Mouse (Mus musculus) neural tube, embryonic 12.5 days (tissue): Measurements from ENCODE around the gene Atxn1. TPM values are rescaled to one million over a fixed set of nuclear protein-coding genes. Genes with fewer than 3 reads are reported as not detected.

Source experiments
- ATAC-seq: fragments of 200-750 bp; cut with Nextera tagmentation; 2 replicates; pipeline ENCODE4 v1.8.0; 2017; ENCODE audit warnings: low read depth, mild to moderate bottlenecking, moderate TSS enrichment, moderate library complexity; ENCODE audit not compliant: low FRiP score
- H3K27ac ChIP-seq: fragments of 300-500 bp; sonication (generic); 2 replicates; pipeline ENCODE4 v1.5.1; 2016
- H3K27me3 ChIP-seq: fragments of 300-500 bp; sonication (generic); replicated peaks from 2 replicates; pipeline ENCODE4 v1.6.1; 2016; ENCODE audit warnings: mild to moderate bottlenecking
- H3K36me3 ChIP-seq: fragments of 300-500 bp; sonication (generic); 2 replicates; pipeline ENCODE4 v1.6.1; 2016; ENCODE audit warnings: mild to moderate bottlenecking
- H3K4me1 ChIP-seq: fragments of 300-500 bp; sonication (generic); 2 replicates; pipeline ENCODE4 v1.6.1; 2016
- H3K4me2 ChIP-seq: fragments of 300-500 bp; sonication (generic); replicated peaks from 2 replicates; pipeline ENCODE4 v1.6.1; 2016; ENCODE audit warnings: mild to moderate bottlenecking
- H3K4me3 ChIP-seq: fragments of 300-500 bp; sonication (generic); 2 replicates; pipeline ENCODE4 v1.5.1; 2016
- H3K9ac ChIP-seq: fragments of 300-500 bp; sonication (generic); 2 replicates; pipeline ENCODE4 v1.6.1; 2016; ENCODE audit warnings: mild to moderate bottlenecking
- H3K9me3 ChIP-seq: fragments of 300-500 bp; sonication (generic); 2 replicates; pipeline ENCODE4 v1.6.1; 2016; ENCODE audit warnings: mild to moderate bottlenecking
- WGBS: fragments of 180-500 bp; shearing (Covaris S2); methylation state at CpG from one replicate; pipeline ENCODE4 v1.1.7; 2016; 5-methylcytosine and 5-hydroxymethylcytosine counted together
- polyA plus RNA-seq: library from polyadenylated mRNA; unstranded; fragments of >200 nt; fragmentation: Nextera tagmentation; extraction: Ambion mirVana; gene quantifications from 2 replicates; pipeline ENCODE4 v1.2.1, GENCODE M21; 2016

The Atxn1 gene
- polyA plus RNA-seq, 1 experiment from 2014 or later: 3.4 TPM

DNA sequence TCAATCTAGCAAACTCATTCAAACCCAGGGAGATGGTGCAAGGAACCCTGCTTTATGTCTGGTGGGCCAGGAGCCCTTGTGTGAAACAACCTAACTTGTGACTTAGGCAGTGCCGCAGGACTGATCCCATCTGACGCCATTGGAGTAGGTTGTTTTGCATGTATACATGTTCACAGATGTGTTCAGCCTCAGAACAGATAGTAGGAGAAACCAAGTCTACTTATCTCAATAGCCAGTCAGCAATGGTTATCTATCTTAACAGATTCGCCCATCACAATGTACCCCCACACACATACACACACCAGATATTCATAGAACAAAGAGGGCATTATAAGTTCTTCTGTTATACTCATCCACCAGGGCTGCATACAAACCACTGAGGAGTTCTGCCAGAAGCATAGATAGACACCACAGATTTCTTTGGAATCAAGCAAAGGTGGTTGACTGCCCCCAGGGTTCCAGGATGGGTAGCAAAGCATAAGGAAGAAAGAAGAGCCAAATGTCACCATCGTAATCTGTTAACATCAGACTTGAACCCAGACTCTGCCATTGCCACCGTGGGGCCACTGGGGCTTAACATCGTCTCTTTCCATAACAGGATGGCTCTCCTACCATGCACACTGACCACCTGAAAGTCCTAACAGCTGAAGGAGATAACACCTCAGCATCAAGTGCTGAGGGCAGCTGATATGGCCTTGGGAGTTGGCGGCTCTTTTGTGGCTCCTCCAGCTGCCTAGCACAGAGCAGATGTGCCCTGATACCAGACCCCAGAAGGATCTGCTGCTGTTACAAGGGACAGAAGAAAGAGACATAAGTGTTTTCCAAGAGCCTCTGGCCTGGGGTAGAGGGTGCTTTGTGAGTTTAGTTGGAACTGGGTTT is 115.4 kb downstream of the Atxn1 start:
- Histone ChIP-seq H3K9ac (no peak overlapping the region), H3K4me2 (no peak overlapping the region), H3K9me3 (no peaks in the 10 kb centered on the region), H3K27me3 (no peaks in the 10 kb centered on the region), H3K36me3 (no peaks in the 10 kb centered on the region), H3K4me1 (no peaks in the 10 kb centered on the region), H3K27ac (no peak overlapping the region), H3K4me3 (no peak overlapping the region)
- whole genome bisulfite sequencing: 93% methylated on average over 7 of the region's 7 CpGs
- no peak for ATAC-seq

DNA sequence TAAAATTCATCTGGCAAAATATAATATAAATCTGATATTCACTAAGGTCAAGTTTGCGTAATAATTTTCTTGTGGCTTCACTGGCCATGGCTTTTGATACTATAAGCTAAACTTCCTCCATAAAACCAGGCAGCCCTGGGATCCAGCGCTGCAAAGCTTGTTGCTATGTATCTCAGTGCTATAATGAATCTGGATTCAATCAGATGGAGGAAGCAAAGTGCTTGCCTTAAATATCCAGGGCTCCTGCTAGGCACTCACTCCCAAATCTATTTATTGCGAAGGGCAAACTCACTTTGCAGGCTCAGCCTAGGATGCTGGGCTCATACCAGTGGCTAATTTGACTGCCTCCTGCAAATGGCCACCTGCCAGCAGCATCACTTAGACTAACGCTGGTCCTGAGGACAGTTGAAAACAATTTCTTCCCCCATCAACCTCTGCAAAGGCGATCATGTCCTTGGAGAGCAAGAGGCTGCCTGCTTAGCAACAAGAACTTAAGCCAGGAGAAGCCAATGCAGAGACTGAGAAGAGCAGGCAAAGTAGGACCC is 122.2 kb downstream of the Atxn1 start:
- H3K4me2 ChIP-seq: no peak overlapping the region
- no peaks in the 10 kb centered on the region for H3K27me3 ChIP-seq
- H3K9ac ChIP-seq: no peak overlapping the region
- H3K27ac ChIP-seq: no peak overlapping the region
- no peaks in the 10 kb centered on the region for H3K9me3 ChIP-seq
- no peaks in the 10 kb centered on the region for H3K36me3 ChIP-seq
- H3K4me1 ChIP-seq: no peaks in the 10 kb centered on the region
- no peak overlapping the region for H3K4me3 ChIP-seq
- 74% methylated on average over 5 of the region's 5 CpGs for WGBS
- no peak for ATAC-seq

DNA sequence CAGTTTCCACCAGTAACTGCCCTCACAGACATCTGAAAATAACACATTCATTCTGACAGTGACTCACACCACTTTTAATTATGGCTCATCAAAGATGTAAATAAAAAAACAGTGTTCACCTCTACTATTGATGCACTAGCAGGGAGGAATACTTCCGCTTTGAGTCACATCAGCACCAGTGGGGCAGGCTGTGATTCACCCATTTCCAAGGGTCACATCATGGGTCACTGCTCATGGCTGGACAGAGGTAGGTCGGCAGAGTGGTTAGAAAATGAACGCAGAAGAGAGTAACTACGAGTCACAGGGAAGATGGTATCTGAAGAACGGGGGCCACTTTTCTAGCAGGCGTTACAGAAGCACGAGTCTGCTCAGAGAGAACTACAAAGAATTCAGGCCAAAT is 124.9 kb downstream of the Atxn1 start:
- 76% methylated on average over 7 of the region's 7 CpGs for WGBS
- no peak for ATAC-seq
- H3K4me1 ChIP-seq: 0 out of 2 replicates have a peak, but pooled peaks cover 4% of the 10 kb centered on the region
- H3K9me3 ChIP-seq: no peaks in the 10 kb centered on the region
- H3K4me2 ChIP-seq: no peak overlapping the region
- no peaks in the 10 kb centered on the region for H3K36me3 ChIP-seq
- H3K4me3 ChIP-seq: no peak overlapping the region
- H3K27me3 ChIP-seq: no peaks in the 10 kb centered on the region
- no peak overlapping the region for H3K9ac ChIP-seq
- no peak overlapping the region for H3K27ac ChIP-seq

DNA sequence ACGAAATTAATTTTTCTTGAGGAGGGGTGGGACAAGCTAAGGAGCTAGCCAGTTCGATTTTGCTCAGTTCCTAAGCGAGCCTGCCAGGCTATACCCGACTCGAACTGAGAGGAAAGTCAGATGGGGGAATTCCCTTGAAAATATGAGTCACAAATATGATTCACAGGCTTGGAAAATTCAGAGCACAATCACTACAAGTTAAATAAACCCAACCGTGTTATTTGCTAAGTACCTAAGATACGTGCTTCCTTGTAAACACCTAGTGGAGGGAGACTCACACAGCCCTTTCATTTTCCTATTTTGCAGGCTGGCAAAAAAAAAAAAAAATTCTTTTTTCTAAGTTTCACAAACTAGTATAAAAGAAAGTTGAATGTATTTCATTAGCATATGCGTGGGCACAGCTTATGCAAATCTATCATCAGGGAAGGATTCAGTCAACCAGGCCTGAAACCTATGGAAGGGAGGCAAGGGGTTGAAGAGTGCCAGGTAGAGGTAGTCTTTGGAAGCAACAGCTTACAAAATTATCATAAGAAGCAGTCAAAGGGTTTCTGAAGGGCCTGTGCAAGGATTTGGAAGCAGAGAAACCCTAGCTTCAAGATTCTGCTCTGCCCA is 127.1 kb downstream of the Atxn1 start:
- 0 out of 2 replicates have a peak, but pooled peaks cover 4% of the 10 kb centered on the region for H3K4me1 ChIP-seq
- no peak for ATAC-seq
- no peaks in the 10 kb centered on the region for H3K9me3 ChIP-seq
- H3K27me3 ChIP-seq: no peaks in the 10 kb centered on the region
- 95% methylated on average over 8 of the region's 8 CpGs for WGBS
- no peak overlapping the region for H3K4me2 ChIP-seq
- no peak overlapping the region for H3K4me3 ChIP-seq
- H3K9ac ChIP-seq: no peak overlapping the region
- H3K36me3 ChIP-seq: no peaks in the 10 kb centered on the region
- H3K27ac ChIP-seq: no peak overlapping the region

DNA sequence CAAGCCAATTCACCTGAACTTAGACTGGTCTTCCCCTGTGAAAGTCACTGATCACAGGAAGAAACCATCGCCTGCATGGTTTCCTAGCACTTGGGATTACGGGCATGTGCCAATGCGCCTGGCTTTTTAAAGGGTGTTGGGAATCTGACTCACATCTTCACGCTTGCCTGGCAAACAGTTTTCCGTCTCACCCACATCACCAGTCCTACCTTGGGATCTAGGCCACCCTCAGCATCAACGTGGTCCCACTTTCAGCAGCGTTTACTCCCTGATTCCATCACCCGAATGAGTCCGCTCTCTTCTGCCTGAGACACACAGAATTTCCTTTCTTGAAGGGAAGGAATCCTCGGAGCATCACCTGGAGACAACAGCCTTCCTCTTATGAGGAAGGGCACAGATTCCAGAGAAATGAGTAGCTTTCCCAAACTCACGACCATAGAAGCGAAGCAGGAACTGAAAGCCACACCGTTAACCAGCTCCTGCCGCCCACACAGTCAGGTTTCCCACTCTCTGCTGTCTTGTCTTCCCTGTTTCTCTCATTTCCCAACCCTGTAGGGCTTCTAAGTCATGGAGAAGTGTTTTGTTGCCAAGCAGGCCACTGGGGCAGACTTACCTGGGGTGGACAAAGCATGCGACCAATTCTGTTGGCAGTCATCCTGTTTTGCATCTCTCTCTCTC is 128.3 kb downstream of the Atxn1 start:
- ATAC-seq: no peak
- WGBS: 91% methylated on average over 15 of the region's 15 CpGs
- no peak overlapping the region for H3K27ac ChIP-seq
- no peaks in the 10 kb centered on the region for H3K9me3 ChIP-seq
- no peaks in the 10 kb centered on the region for H3K36me3 ChIP-seq
- H3K27me3 ChIP-seq: no peaks in the 10 kb centered on the region
- 0 out of 2 replicates have a peak, but pooled peaks cover 4% of the 10 kb centered on the region for H3K4me1 ChIP-seq
- no peak overlapping the region for H3K4me3 ChIP-seq
- no peak overlapping the region for H3K9ac ChIP-seq
- no peak overlapping the region for H3K4me2 ChIP-seq

DNA sequence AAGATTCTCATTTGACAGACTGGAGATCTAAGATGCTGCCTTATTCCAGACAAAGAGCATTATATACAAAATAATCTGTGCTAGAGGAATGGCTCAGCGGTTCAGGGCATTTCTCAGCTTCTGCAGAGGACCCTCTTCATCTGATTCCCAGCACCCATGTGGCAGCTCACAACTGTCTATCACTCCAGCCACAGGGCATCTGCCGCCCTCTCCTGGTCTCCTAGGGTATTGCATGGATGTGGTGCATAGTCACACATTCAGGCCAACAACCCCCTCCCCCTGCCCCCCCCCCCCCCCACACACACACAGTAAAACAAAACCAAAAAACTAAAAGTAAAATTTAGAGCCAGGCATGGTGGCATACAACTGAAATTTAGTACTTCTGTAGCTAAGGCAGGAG is 130.5 kb downstream of the Atxn1 start:
- Histone ChIP-seq H3K36me3 (no peaks in the 10 kb centered on the region), H3K27ac (no peak overlapping the region), H3K9me3 (no peaks in the 10 kb centered on the region), H3K27me3 (no peaks in the 10 kb centered on the region), H3K9ac (no peak overlapping the region), H3K4me3 (no peak overlapping the region), H3K4me1 (0 out of 2 replicates have a peak, but pooled peaks cover 4% of the 10 kb centered on the region), H3K4me2 (no peak overlapping the region)
- 83% methylated on average over 2 of the region's 2 CpGs for WGBS
- no peak for ATAC-seq

DNA sequence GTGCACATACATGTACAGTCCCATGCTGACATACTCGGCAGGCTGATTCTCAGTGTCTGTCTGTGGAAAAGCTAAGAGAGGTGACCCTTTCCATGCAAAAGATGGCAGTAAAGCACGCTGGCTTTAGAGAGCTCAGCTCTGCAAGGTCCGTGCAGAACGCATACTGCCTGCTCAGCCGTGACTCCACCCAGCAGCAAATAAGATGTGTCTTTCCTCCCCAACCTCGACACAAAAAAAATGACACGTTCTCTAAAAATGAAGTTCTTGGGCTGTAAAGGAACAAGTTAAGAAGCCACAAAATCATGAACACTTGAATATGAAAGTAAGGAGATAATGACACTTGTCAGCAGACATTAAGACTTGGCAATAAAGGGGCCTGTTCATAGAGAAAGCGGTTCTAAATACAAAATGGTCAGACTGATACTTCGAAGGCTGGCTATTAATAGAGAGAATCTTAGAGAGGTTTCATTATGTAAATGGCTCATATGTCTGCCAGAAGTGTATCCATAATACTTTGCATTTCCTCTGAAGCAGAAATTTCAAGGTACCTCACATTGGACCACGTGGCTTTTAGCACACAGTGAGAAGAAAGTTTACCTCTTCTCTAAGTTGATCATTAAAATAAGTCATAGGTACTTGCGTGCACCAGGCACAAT is 132.0 kb downstream of the Atxn1 start:
- Histone ChIP-seq H3K27ac (no peak overlapping the region), H3K9ac (no peak overlapping the region), H3K4me2 (no peak overlapping the region), H3K27me3 (no peaks in the 10 kb centered on the region), H3K4me1 (0 out of 2 replicates have a peak, but pooled peaks cover 4% of the 10 kb centered on the region), H3K36me3 (no peaks in the 10 kb centered on the region), H3K9me3 (no peaks in the 10 kb centered on the region), H3K4me3 (no peak overlapping the region)
- WGBS: 87% methylated on average over 11 of the region's 11 CpGs
- no peak for ATAC-seq

DNA sequence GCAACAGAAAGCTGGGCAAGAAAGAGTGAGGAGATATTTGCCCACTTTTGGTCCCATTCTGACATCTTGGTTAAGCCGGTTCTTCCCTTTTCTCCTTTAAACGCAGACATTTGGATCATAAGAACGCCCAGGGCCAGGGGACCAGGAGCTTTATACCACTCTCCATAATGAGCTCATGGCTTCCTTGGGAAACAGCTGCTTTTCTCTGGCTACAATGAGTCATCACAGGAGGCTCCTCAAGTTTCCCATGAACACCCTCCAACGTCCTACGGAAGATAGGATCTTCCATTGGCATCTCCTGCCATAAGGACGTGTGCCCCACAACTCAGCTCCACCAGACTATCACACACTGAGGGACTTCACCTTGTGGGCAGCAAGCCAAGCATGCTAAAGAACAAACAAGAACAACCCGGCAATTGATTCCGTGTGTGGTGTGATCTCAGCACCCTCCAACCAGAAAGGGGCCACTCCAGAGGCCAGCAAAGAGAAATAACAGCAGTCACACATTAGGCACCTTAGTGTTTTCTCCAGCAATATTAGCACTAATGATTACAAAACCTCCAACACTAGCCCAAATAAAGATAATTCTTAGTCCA is 135.4 kb downstream of the Atxn1 start:
- 90% methylated on average over 8 of the region's 8 CpGs for WGBS
- Histone ChIP-seq H3K9ac (no peak overlapping the region), H3K27me3 (no peaks in the 10 kb centered on the region), H3K36me3 (no peaks in the 10 kb centered on the region), H3K4me1 (peaks cover 3% of the 10 kb centered on the region; the same call in 1 of the 2 replicates), H3K9me3 (no peaks in the 10 kb centered on the region), H3K27ac (no peak overlapping the region), H3K4me3 (no peak overlapping the region), H3K4me2 (no peak overlapping the region)
- ATAC-seq: no peak

DNA sequence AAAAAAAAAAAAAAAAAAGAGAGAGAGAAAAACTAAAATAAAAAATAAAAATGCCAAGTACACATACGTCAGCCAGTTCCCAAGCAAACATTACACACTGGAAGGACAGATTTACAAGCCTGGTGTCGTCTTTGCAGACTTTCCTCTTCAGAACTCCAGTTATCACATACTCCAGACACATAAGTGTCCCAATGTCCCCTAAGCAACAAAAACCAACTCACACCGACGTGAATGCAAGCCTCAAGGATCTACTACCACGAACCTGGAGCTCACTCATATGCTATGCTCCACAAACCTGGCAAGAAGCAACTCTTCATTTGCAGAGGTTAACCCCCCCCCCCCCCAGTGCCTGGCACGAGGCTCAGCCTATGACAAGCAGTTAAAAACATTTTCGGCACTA is 136.8 kb downstream of the Atxn1 start:
- H3K9me3 ChIP-seq: no peaks in the 10 kb centered on the region
- H3K4me1 ChIP-seq: peaks cover 3% of the 10 kb centered on the region; the same call in 1 of the 2 replicates
- no peak overlapping the region for H3K27ac ChIP-seq
- H3K27me3 ChIP-seq: no peaks in the 10 kb centered on the region
- no peaks in the 10 kb centered on the region for H3K36me3 ChIP-seq
- H3K4me2 ChIP-seq: no peak overlapping the region
- H3K4me3 ChIP-seq: no peak overlapping the region
- no peak overlapping the region for H3K9ac ChIP-seq
- WGBS: 77% methylated on average over 7 of the region's 7 CpGs
- ATAC-seq: no peak

DNA sequence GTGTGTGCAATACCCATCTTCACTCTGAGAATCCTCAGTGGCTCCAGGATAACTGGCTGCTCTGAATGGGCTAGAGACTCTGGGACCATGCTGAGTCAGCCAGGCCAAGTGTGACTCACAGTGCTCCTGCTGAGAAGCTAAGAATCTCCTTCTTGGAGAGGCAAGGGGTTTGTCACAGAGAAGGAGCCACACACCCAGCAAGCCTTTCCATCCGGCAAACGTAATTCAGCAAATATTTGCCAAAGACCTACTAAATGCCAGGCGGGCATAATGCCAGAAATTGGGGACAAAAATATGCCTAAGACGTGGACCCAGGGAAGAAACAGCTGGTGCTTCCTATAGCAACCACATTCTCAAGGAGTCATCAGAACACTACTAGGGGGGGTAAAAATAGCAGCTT is 137.2 kb downstream of the Atxn1 start:
- no peak overlapping the region for H3K4me2 ChIP-seq
- H3K9me3 ChIP-seq: no peaks in the 10 kb centered on the region
- no peak overlapping the region for H3K9ac ChIP-seq
- no peak overlapping the region for H3K27ac ChIP-seq
- 70% methylated on average over 4 of the region's 4 CpGs for whole genome bisulfite sequencing
- no peaks in the 10 kb centered on the region for H3K27me3 ChIP-seq
- H3K36me3 ChIP-seq: no peaks in the 10 kb centered on the region
- H3K4me3 ChIP-seq: no peak overlapping the region
- H3K4me1 ChIP-seq: peaks cover 3% of the 10 kb centered on the region; the same call in 1 of the 2 replicates
- ATAC-seq: no peak

DNA sequence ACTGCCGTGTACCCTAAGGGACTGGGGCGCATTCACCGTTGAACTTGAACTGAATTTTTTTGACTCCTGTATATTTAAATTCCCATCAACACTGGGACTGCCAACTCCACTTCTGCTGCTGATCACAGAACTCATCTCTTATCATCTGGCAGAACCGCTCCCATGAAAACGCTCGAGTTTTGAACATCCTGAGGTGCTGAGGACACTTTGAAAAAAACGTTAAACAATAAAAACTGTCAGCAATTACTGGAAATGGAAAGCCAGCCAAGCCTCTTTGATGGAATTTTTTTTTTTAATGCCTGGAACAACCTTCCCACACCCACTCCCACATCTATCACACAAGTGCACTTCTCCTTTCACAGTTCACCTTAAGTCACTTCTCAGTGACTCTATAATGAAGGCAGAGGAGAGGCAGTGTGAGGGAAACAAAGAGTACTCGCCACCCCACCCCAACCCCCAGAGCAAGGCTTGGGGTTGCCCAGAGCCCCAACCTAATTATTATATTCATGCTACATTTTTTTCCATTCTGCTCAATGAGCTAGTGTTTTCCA is 137.7 kb downstream of the Atxn1 start:
- WGBS: 89% methylated on average over 8 of the region's 8 CpGs
- Histone ChIP-seq H3K9me3 (no peaks in the 10 kb centered on the region), H3K9ac (no peak overlapping the region), H3K4me2 (no peak overlapping the region), H3K36me3 (no peaks in the 10 kb centered on the region), H3K4me3 (no peak overlapping the region), H3K27ac (no peak overlapping the region), H3K4me1 (peaks cover 3% of the 10 kb centered on the region; the same call in 1 of the 2 replicates), H3K27me3 (no peaks in the 10 kb centered on the region)
- no peak for ATAC-seq
